Mouse (Mus musculus): ENCODE measurements around the gene 6430628N08Rik.

6430628N08Rik gene

GRCm38 (mm10) chr4:115939295-115940102, 49.0 kb downstream of the 6430628N08Rik start, which contains the start of gene Dmbx1:
Dmbx1 (minus strand) TSS chr4:115939926.
- DNase-seq (ENCODE audit: low spot score in 2 of 2), result no peak

GRCm38 (mm10) chr4:115940681-115941080, 50.2 kb downstream of the 6430628N08Rik start:
- DNase-seq (ENCODE audit: low spot score in 2 of 2), result no peak

- no peak for DNase-seq (ENCODE audit: low spot score in 2 of 2)
These were observed 50.9 kb downstream of the 6430628N08Rik start for GRCm38 (mm10) chr4:115941242-115941820.

- no peak for DNase-seq (ENCODE audit: low spot score in 2 of 2)
These were observed 53.3 kb downstream of the 6430628N08Rik start for GRCm38 (mm10) chr4:115943669-115944314.

Data from frontal cortex, postnatal 36 days (tissue).